In genomic region chr13:99679430-99679829, GRCm38 (mm10) we compare ENCODE assay signal across 11 mouse cellular contexts.
DNase-seq lines count a peak whose midpoint lies in the region; ATAC-seq and TF ChIP-seq lines count a peak whose summit lies in the region.
"Had no signal": no experiment of that assay in that cellular context is flagged by ENCODE, and none has a peak within 500 bp of the region (broad histone marks: within the 10 kb centered on the region; RNA-seq: fewer than 3 reads in every experiment).

No protein-coding gene starts in this region.

- DNase-seq in brain, adult 2 months (ENCODE audit: low read depth, low spot score), result peak; percentile 78
- DNase-seq in heart, postnatal 0 days (ENCODE audit: low spot score), result peak; percentile 90
- DNase-seq in spleen, postnatal 36 days (ENCODE audit: low spot score in 2 of 2), result no peak
- no peak for DNase-seq in kidney, postnatal 4 days
- no peak for DNase-seq in cerebellum, postnatal 4 days (ENCODE audit: low spot score in 2 of 2)
- DNase-seq: kidney, adult 2 months had no signal

- H3K9ac ChIP-seq in hindbrain, embryonic 16.5 days (ENCODE audit: low read depth, low read length), result no peak overlapping the region
- no peak overlapping the region for H3K9ac ChIP-seq in hindbrain, embryonic 13.5 days
- H3K9ac ChIP-seq in heart, postnatal 0 days (replicated peaks; ENCODE audit: low read depth, low read length), result no peak overlapping the region

- no peak overlapping the region for H3K4me3 ChIP-seq in hindbrain, embryonic 16.5 days (ENCODE audit: low read length)
- no peak overlapping the region for H3K4me3 ChIP-seq in hindbrain, embryonic 13.5 days
- H3K4me3 ChIP-seq in heart, postnatal 0 days (ENCODE audit: low read depth, low read length), result no peak overlapping the region

- H3K27ac ChIP-seq in hindbrain, embryonic 16.5 days (ENCODE audit: low read depth, low read length), result peak overlapping the region; percentile 34; the same call in 1 of the 2 replicates
- H3K27ac ChIP-seq in hindbrain, embryonic 13.5 days, result no peak overlapping the region
- peak overlapping the region; percentile 52 for H3K27ac ChIP-seq in heart, postnatal 0 days (ENCODE audit: low read depth)
- H3K27ac ChIP-seq: macrophage; stomach, postnatal 0 days had no signal

- H3K27me3 ChIP-seq in hindbrain, embryonic 16.5 days (replicated peaks; ENCODE audit: control insufficient read depth, insufficient read depth, low read length), result no peaks in the 10 kb centered on the region
- no peaks in the 10 kb centered on the region for H3K27me3 ChIP-seq in hindbrain, embryonic 13.5 days
- H3K27me3 ChIP-seq in heart, postnatal 0 days (ENCODE audit: control insufficient read depth, insufficient read depth, low read length), result no peaks in the 10 kb centered on the region

- peaks cover 4% of the 10 kb centered on the region for H3K9me3 ChIP-seq in hindbrain, embryonic 16.5 days (ENCODE audit: control insufficient read depth, low read length)
- no peaks in the 10 kb centered on the region for H3K9me3 ChIP-seq in hindbrain, embryonic 13.5 days
- no peaks in the 10 kb centered on the region for H3K9me3 ChIP-seq in heart, postnatal 0 days (replicated peaks; ENCODE audit: control insufficient read depth, low read length)

- no peak overlapping the region for H3K4me2 ChIP-seq in hindbrain, embryonic 16.5 days (ENCODE audit: low read length)
- no peak overlapping the region for H3K4me2 ChIP-seq in hindbrain, embryonic 13.5 days
- no peak overlapping the region for H3K4me2 ChIP-seq in heart, postnatal 0 days (ENCODE audit: low read depth, low read length)

- no peak for TF ChIP-seq CTCF in heart, postnatal 0 days (IDR thresholded peaks at IDR 0.05; ENCODE audit: low read depth)

- peak; percentile 36; the same call in 1 of the 2 replicates for TF ChIP-seq EP300 in heart, postnatal 0 days (IDR thresholded peaks at IDR 0.05; ENCODE audit: low read depth)

- peaks cover 3% of the 10 kb centered on the region for H3K4me1 ChIP-seq in hindbrain, embryonic 16.5 days (ENCODE audit: control insufficient read depth, insufficient read depth, low read depth, low read length)
- peaks cover 8% of the 10 kb centered on the region for H3K4me1 ChIP-seq in hindbrain, embryonic 13.5 days (replicated peaks)
- H3K4me1 ChIP-seq in heart, postnatal 0 days (ENCODE audit: control insufficient read depth, insufficient read depth), result peaks cover 12% of the 10 kb centered on the region

- 30% methylated on average over 2 of the region's 2 CpGs for WGBS in hindbrain, embryonic 16.5 days
- WGBS in hindbrain, embryonic 13.5 days, result 36% methylated on average over 2 of the region's 2 CpGs
- WGBS in heart, postnatal 0 days, result 2% methylated on average over 2 of the region's 2 CpGs

- H3K36me3 ChIP-seq in hindbrain, embryonic 16.5 days (ENCODE audit: control insufficient read depth, insufficient read depth, low read length), result no peaks in the 10 kb centered on the region
- H3K36me3 ChIP-seq in hindbrain, embryonic 13.5 days, result no peaks in the 10 kb centered on the region
- H3K36me3 ChIP-seq in heart, postnatal 0 days (replicated peaks; ENCODE audit: control insufficient read depth, insufficient read depth, low read length), result no peaks in the 10 kb centered on the region

- peak; percentile 64 for ATAC-seq in hindbrain, embryonic 16.5 days
- no peak for ATAC-seq in hindbrain, embryonic 13.5 days (ENCODE audit: low FRiP score)
- ATAC-seq in heart, postnatal 0 days (ENCODE audit: insufficient read depth, low read depth), result peak; percentile 89
- peak; percentile 96 for ATAC-seq in megakaryocyte-erythroid progenitor cell, adult 5-6 weeks (replicated peaks; ENCODE audit: low FRiP score, low TSS enrichment, poor library complexity, severe bottlenecking)

Comparison
In these comparisons a context has a peak if more than half of its experiments do, and no peak if none do; other contexts are left out.
1. DNase-seq: peak in brain, adult 2 months (single experiment) and heart, postnatal 0 days (single experiment); none in spleen, postnatal 36 days (0 of 2), kidney, postnatal 4 days (0 of 2) and cerebellum, postnatal 4 days (0 of 2).